Comparison of ENCODE assay signal across 11 mouse cellular contexts in the genomic region with DNA sequence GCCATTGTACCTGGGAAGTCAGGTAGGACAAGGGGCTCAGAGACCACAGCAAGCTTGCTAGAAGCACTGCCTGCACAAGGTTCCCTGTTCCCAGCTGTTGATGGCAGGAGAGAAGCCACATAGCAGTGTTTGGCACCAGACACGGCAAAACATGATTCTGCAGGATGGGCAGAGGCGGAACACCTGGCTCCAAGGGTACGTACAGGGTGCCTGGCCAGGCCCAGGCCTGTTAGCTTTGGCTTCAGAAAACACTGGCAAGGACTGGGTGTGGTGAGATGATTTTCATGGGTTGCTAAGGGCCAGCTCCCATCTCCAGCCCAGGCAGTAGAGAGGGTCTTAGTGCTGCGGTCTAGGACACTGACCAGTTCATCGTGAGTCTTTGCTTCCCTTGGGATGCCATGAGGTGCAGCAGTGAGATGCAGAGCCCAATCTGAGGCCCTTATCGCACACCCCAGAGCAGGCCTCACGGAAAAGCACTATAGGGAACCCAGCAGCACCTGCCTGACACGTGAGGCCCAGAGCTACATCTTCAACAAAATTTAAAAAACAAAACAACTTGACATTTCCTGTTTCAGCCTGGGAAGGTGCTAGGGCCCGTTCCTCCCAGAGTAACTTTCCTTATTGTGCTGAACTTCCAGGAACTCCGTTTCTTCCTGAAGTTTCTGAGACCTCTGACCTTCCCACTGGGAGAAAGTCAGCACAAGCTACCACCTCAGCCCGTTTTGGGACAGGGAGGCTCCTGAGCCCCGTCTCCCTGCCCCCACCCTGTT. TPM values are rescaled to one million over a fixed set of nuclear protein-coding genes. Genes with fewer than 3 reads are reported as not detected.
A peak's percentile ranks its signal among the peaks of the same experiment; 100 is the strongest.
DNase-seq lines count a peak whose midpoint lies in the region; ATAC-seq lines count a peak whose summit lies in the region.
"Had no signal": no experiment of that assay in that cellular context is flagged by ENCODE, and none has a peak within 500 bp of the region (broad histone marks: within the 10 kb centered on the region; RNA-seq: fewer than 3 reads in every experiment).

No protein-coding gene starts in this region.

- ATAC-seq in midbrain, embryonic 15.5 days (replicated peaks): no peak
- no peak for ATAC-seq in midbrain, embryonic 13.5 days
- ATAC-seq in activated CD4-positive, CD25-positive, alpha-beta regulatory T cell, adult 4 months: no peak
- ATAC-seq in megakaryocyte-erythroid progenitor cell, adult 5-6 weeks (replicated peaks; ENCODE audit: low FRiP score, low TSS enrichment, poor library complexity, severe bottlenecking): no peak

- WGBS in heart, embryonic 10.5 days: 49% methylated on average over 12 of the region's 12 CpGs
- WGBS in midbrain, embryonic 15.5 days: 61% methylated on average over 12 of the region's 12 CpGs
- 63% methylated on average over 12 of the region's 12 CpGs for WGBS in midbrain, embryonic 13.5 days

- H3K27me3 ChIP-seq in heart, embryonic 10.5 days (ENCODE audit: insufficient read depth, poor library complexity, severe bottlenecking): no peaks in the 10 kb centered on the region
- no peaks in the 10 kb centered on the region for H3K27me3 ChIP-seq in midbrain, embryonic 15.5 days (replicated peaks)
- H3K27me3 ChIP-seq in midbrain, embryonic 13.5 days: no peaks in the 10 kb centered on the region
- H3K27me3 ChIP-seq in splenic B cell, adult 2 months (ENCODE audit: control insufficient read depth, insufficient read depth, low read length, poor library complexity, severe bottlenecking): no peaks in the 10 kb centered on the region
- H3K27me3 ChIP-seq: lung, embryonic 15.5 days had no signal

- H3K36me3 ChIP-seq in heart, embryonic 10.5 days: peaks cover 58% of the 10 kb centered on the region
- H3K36me3 ChIP-seq in midbrain, embryonic 15.5 days (replicated peaks): peaks cover 8% of the 10 kb centered on the region; the same call in 1 of the 2 replicates
- H3K36me3 ChIP-seq in midbrain, embryonic 13.5 days: peaks cover 38% of the 10 kb centered on the region
- no peaks in the 10 kb centered on the region for H3K36me3 ChIP-seq in splenic B cell, adult 2 months (ENCODE audit: control insufficient read depth, insufficient read depth, low read length, poor library complexity, severe bottlenecking)

- DNase-seq in heart, embryonic 10.5 days (ENCODE audit: low spot score): peak; percentile 74
- no peak for DNase-seq in heart, postnatal 14 days
- DNase-seq in induced T-regulatory cell, adult 2 months (ENCODE audit: low read depth): peak; percentile 26
- DNase-seq in splenic B cell, adult 2 months (ENCODE audit: low read depth, low spot score): peak; percentile 43
- DNase-seq: cerebellum, adult 11 months had no signal

- no peak overlapping the region for H3K9ac ChIP-seq in midbrain, embryonic 15.5 days
- H3K9ac ChIP-seq in midbrain, embryonic 13.5 days (replicated peaks): no peak overlapping the region
- H3K9ac ChIP-seq: lung, embryonic 15.5 days had no signal

- peak overlapping the region; percentile 10; the same call in 1 of the 2 replicates for H3K4me3 ChIP-seq in heart, embryonic 10.5 days
- no peak overlapping the region for H3K4me3 ChIP-seq in midbrain, embryonic 15.5 days
- no peak overlapping the region for H3K4me3 ChIP-seq in midbrain, embryonic 13.5 days (replicated peaks)
- H3K4me3 ChIP-seq: lung, embryonic 15.5 days had no signal

- H3K4me1 ChIP-seq in heart, embryonic 10.5 days: peaks cover 39% of the 10 kb centered on the region
- peaks cover 18% of the 10 kb centered on the region for H3K4me1 ChIP-seq in midbrain, embryonic 15.5 days
- H3K4me1 ChIP-seq in midbrain, embryonic 13.5 days (replicated peaks): peaks cover 21% of the 10 kb centered on the region

- H3K9me3 ChIP-seq in heart, embryonic 10.5 days: no peaks in the 10 kb centered on the region
- H3K9me3 ChIP-seq in midbrain, embryonic 15.5 days: no peaks in the 10 kb centered on the region
- H3K9me3 ChIP-seq in midbrain, embryonic 13.5 days: no peaks in the 10 kb centered on the region
- H3K9me3 ChIP-seq: lung, embryonic 15.5 days had no signal

- peak overlapping the region; percentile 8; the same call in 1 of the 2 replicates for H3K4me2 ChIP-seq in midbrain, embryonic 15.5 days
- no peak overlapping the region for H3K4me2 ChIP-seq in midbrain, embryonic 13.5 days (replicated peaks)
- H3K4me2 ChIP-seq: lung, embryonic 15.5 days had no signal

- intact Hi-C loops in heart, postnatal 14 days (cut with DNase I): loop anchor here (1.0 to 10.0 kb wide), 2 partner anchors 31 to 296 kb away; a partner anchor contains a TSS

- peak overlapping the region; percentile 65 for H3K27ac ChIP-seq in heart, embryonic 10.5 days
- H3K27ac ChIP-seq in midbrain, embryonic 15.5 days: no peak overlapping the region
- H3K27ac ChIP-seq in midbrain, embryonic 13.5 days: no peak overlapping the region; the same call in 1 of the 2 replicates
- H3K27ac ChIP-seq: lung, embryonic 15.5 days had no signal

RNA-seq across cellular contexts. Expression of a gene that starts 1.5 kb away (rescaled TPM):
- polyA plus RNA-seq in heart, embryonic 10.5 days (2016; fragmentation: Nextera tagmentation; extraction: Ambion mirVana): 326 and 523 TPM in 2 replicates
- total RNA-seq in heart, postnatal 14 days (2021): 100 to 1,000 TPM; 243 to 352 TPM
- 385 and 514 TPM in 2 replicates for polyA plus RNA-seq in midbrain, embryonic 15.5 days (2015; fragmentation: Nextera tagmentation; extraction: Ambion mirVana)
- 173 and 194 TPM in 2 replicates for polyA plus RNA-seq in midbrain, embryonic 13.5 days (2015; fragmentation: Nextera tagmentation; extraction: Ambion mirVana)
- 10 to 100 TPM in 1 of 2 experiments, 1 to 10 TPM in 1; 4.1 to 16.0 TPM for polyA plus RNA-seq in activated CD4-positive, CD25-positive, alpha-beta regulatory T cell, adult 4 months (2017; shearing (Covaris generic))
- total RNA-seq in megakaryocyte-erythroid progenitor cell, adult 5-6 weeks (2014; fragmentation: Nextera tagmentation): 113 and 140 TPM in 2 replicates
- total RNA-seq in megakaryocyte-erythroid progenitor cell, adult 5-6 weeks (2017): 556 and 867 TPM in 2 replicates

RNA-seq across cellular contexts. Expression of a gene that starts 8.0 kb away (rescaled TPM):
- polyA plus RNA-seq in heart, embryonic 10.5 days (2016; fragmentation: Nextera tagmentation; extraction: Ambion mirVana): 5.4 and 19.9 TPM in 2 replicates
- total RNA-seq in heart, postnatal 14 days (2021): 1 to 10 TPM; 2.2 to 8.9 TPM
- polyA plus RNA-seq in midbrain, embryonic 15.5 days (2015; fragmentation: Nextera tagmentation; extraction: Ambion mirVana): 1.5 and 1.6 TPM in 2 replicates
- 0.94 and 1.0 TPM in 2 replicates for polyA plus RNA-seq in midbrain, embryonic 13.5 days (2015; fragmentation: Nextera tagmentation; extraction: Ambion mirVana)
- polyA plus RNA-seq in activated CD4-positive, CD25-positive, alpha-beta regulatory T cell, adult 4 months (2017; shearing (Covaris generic)): not detected
- 2.3 and 3.6 TPM in 2 replicates for total RNA-seq in megakaryocyte-erythroid progenitor cell, adult 5-6 weeks (2014; fragmentation: Nextera tagmentation)
- 15.4 TPM in 1 of 2 replicates, not detected in the other for total RNA-seq in megakaryocyte-erythroid progenitor cell, adult 5-6 weeks (2017)

RNA-seq across cellular contexts. Expression of a gene that starts 14.8 kb away (rescaled TPM):
- polyA plus RNA-seq in heart, embryonic 10.5 days (2016; fragmentation: Nextera tagmentation; extraction: Ambion mirVana): 237 and 260 TPM in 2 replicates
- 100 to 1,000 TPM; 107 to 120 TPM for total RNA-seq in heart, postnatal 14 days (2021)
- 139 and 156 TPM in 2 replicates for polyA plus RNA-seq in midbrain, embryonic 15.5 days (2015; fragmentation: Nextera tagmentation; extraction: Ambion mirVana)
- polyA plus RNA-seq in midbrain, embryonic 13.5 days (2015; fragmentation: Nextera tagmentation; extraction: Ambion mirVana): 105 and 125 TPM in 2 replicates
- 10 to 100 TPM in 1 of 2 experiments, 1 to 10 TPM in 1; 5.7 to 11.7 TPM for polyA plus RNA-seq in activated CD4-positive, CD25-positive, alpha-beta regulatory T cell, adult 4 months (2017; shearing (Covaris generic))
- 111 and 140 TPM in 2 replicates for total RNA-seq in megakaryocyte-erythroid progenitor cell, adult 5-6 weeks (2014; fragmentation: Nextera tagmentation)
- total RNA-seq in megakaryocyte-erythroid progenitor cell, adult 5-6 weeks (2017): 44.6 and 64.9 TPM in 2 replicates

RNA-seq across cellular contexts. Expression of a gene that starts 19.2 kb away (rescaled TPM):
- 0.65 TPM in 1 of 2 replicates, not detected in the other for polyA plus RNA-seq in heart, embryonic 10.5 days (2016; fragmentation: Nextera tagmentation; extraction: Ambion mirVana)
- total RNA-seq in heart, postnatal 14 days (2021): not detected
- not detected in 2 replicates for polyA plus RNA-seq in midbrain, embryonic 15.5 days (2015; fragmentation: Nextera tagmentation; extraction: Ambion mirVana)
- not detected in 2 replicates for polyA plus RNA-seq in midbrain, embryonic 13.5 days (2015; fragmentation: Nextera tagmentation; extraction: Ambion mirVana)
- under 1 TPM in 1 of 2 experiments, not detected in 1; 0.44 TPM for polyA plus RNA-seq in activated CD4-positive, CD25-positive, alpha-beta regulatory T cell, adult 4 months (2017; shearing (Covaris generic))
- not detected in 2 replicates for total RNA-seq in megakaryocyte-erythroid progenitor cell, adult 5-6 weeks (2014; fragmentation: Nextera tagmentation)
- not detected in 2 replicates for total RNA-seq in megakaryocyte-erythroid progenitor cell, adult 5-6 weeks (2017)

RNA-seq across cellular contexts. Expression of a gene that starts 19.3 kb away (rescaled TPM):
- polyA plus RNA-seq in heart, embryonic 10.5 days (2016; fragmentation: Nextera tagmentation; extraction: Ambion mirVana): 0.46 TPM in 1 of 2 replicates, not detected in the other
- not detected for total RNA-seq in heart, postnatal 14 days (2021)
- not detected in 2 replicates for polyA plus RNA-seq in midbrain, embryonic 15.5 days (2015; fragmentation: Nextera tagmentation; extraction: Ambion mirVana)
- not detected in 2 replicates for polyA plus RNA-seq in midbrain, embryonic 13.5 days (2015; fragmentation: Nextera tagmentation; extraction: Ambion mirVana)
- polyA plus RNA-seq in activated CD4-positive, CD25-positive, alpha-beta regulatory T cell, adult 4 months (2017; shearing (Covaris generic)): not detected
- not detected in 2 replicates for total RNA-seq in megakaryocyte-erythroid progenitor cell, adult 5-6 weeks (2014; fragmentation: Nextera tagmentation)
- total RNA-seq in megakaryocyte-erythroid progenitor cell, adult 5-6 weeks (2017): not detected in 2 replicates
- total RNA-seq: gastrocnemius, postnatal 10 days had no signal
- polyA plus RNA-seq: lung, embryonic 15.5 days had no signal

Comparison
In these comparisons a context has a peak if more than half of its experiments do, and no peak if none do; other contexts are left out.
1. DNase-seq: peak in heart, embryonic 10.5 days (single experiment), induced T-regulatory cell, adult 2 months (single experiment) and splenic B cell, adult 2 months (single experiment); none in heart, postnatal 14 days (0 of 2).
2. RNA of a gene that starts 1.5 kb away (polyA plus RNA-seq): 326 to 523 TPM in heart, embryonic 10.5 days, 385 to 514 TPM in midbrain, embryonic 15.5 days and 173 to 194 TPM in midbrain, embryonic 13.5 days; 4.1 to 16.0 TPM in activated CD4-positive, CD25-positive, alpha-beta regulatory T cell, adult 4 months; every median in the first group is over 10 times any median in the second.